Mouse (Mus musculus): ENCODE results near the gene Arsb.

GRCm38 (mm10) chr13:93762879-93763278 is 8.6 kb upstream of the Arsb start:
- TF ChIP-seq CTCF (conservative IDR thresholded peaks at IDR 0.05; ENCODE audit: low read length), result no peak
- TF ChIP-seq NANOG (IDR thresholded peaks at IDR 0.05; ENCODE audit: borderline replicate concordance, low read length), result no peak
